Mouse (Mus musculus): ENCODE data around the gene Haao. TPM values are rescaled to one million over a fixed set of nuclear protein-coding genes. Genes with fewer than 3 reads are reported as not detected.
A peak's percentile ranks its signal among the peaks of the same experiment; 100 is the strongest.

Haao gene
- total RNA-seq, 1 experiment from 2014 or later: 226 TPM

DNA sequence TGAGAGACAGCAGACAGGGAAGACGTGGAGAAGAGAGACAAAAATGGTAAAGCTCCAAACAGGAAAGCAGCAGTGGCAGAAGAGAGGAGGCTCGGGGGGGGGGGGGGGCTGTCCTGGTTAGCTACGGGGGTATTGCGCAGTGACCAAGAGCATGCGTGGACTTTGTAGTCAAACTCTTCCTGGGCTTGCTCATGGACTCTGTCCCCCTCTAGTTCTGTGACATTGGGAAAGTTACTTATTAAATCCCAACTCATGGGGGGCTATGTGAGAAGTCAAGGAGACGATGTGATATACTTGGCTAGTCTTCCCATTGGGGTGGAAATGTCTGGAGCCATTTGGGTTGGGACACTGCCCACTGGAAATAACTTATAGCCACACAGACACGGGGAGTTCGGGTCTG, 2.2 kb downstream of the Haao start:
- no peak for ATAC-seq (ENCODE audit: extremely low read depth, insufficient number of reproducible peaks, low FRiP score, poor library complexity, severe bottlenecking)

DNA sequence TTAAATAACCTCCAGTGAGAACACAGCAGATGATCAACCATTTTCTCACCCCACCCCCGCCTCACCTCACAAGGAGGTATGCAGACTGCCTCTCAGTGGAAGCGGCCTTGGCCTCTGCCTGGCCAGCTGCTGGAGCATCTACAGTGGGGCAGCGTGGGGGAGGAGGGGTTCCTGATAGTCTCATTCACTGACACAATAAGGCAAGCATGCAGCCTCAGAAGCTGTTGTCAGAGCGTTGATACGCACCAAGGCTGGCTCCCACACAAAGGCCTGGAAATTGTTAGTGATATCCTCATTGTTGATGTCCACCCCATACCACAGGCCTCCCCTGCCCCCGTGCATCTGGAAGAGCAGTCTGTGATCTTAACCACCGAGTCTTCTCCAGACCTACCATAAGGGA, 4.0 kb downstream of the Haao start:
- ATAC-seq (ENCODE audit: extremely low read depth, insufficient number of reproducible peaks, low FRiP score, poor library complexity, severe bottlenecking): no peak

DNA sequence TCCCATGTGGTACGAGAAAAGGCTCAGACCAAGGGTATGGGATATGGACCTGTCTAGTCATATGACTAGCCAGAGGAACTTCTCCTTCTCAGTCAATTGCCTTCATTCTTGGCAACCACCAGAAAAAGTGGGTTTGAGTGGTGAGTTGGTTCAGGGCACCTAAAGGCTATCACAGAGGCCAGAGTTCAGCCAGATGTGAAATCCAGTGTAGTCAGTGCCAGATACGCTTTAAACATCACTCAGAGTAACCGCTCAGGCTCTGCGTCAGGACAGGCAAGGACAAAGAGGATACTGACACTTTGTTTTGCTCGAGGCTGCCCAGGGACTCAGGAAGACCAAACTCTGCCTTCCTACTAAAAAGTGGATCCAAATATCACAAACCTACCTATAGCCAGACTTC, 6.8 kb downstream of the Haao start:
- ATAC-seq (ENCODE audit: extremely low read depth, insufficient number of reproducible peaks, low FRiP score, poor library complexity, severe bottlenecking): no peak

GRCm38 (mm10) chr17:83839132-83839531, 8.6 kb downstream of the Haao start:
- ATAC-seq (ENCODE audit: extremely low read depth, insufficient number of reproducible peaks, low FRiP score, poor library complexity, severe bottlenecking): no peak

DNA sequence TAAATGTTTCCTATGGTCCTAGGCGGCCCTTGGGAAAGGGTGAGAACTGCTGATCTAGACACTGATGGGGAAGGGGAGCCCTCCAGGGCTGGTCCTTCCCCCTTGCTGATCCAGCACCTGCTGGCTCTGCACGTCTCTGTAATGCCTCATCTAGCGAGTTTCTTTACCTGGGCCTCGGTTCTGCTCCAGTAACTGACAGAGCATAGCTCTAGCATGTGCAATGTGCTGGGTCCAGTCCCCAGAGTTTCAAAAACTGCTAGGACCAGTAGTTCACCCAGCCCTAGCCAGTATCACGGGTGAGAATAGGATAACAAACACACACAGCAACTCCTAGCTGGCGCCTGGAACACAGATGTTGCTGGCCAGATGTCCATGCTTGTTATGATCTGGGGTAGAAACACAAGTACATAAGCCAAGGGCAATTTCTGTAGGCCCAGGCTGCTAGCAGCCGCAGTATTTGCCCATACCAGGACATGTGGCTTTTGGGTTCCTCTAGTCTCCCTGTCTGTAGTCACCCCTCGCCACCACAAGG, 10.0 kb downstream of the Haao start:
- ATAC-seq (ENCODE audit: extremely low read depth, insufficient number of reproducible peaks, low FRiP score, poor library complexity, severe bottlenecking): peak; percentile 16; the same call in 1 of the 2 replicates

DNA sequence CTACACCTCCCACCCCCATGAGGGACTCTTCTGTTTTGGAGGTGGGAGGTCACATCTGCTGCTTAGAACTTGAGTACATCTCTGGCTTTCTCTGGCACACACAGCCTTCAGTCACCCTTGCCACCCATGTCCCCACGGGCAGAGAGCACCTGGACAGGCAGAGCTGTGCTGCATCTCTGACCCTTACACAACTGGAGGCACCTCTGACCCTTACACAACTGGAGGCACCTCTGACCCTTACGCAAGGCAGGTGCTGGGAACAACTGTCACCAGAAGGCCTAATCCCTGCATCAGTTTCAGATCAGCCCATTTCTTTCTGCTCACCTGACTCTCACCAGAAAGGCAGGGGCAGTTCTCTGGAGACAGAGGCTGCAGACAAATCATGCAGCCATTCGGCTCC, 11.7 kb downstream of the Haao start:
- no peak for ATAC-seq (ENCODE audit: extremely low read depth, insufficient number of reproducible peaks, low FRiP score, poor library complexity, severe bottlenecking)

GRCm38 (mm10) chr17:83834120-83834519, 13.6 kb downstream of the Haao start:
- ATAC-seq (ENCODE audit: extremely low read depth, insufficient number of reproducible peaks, low FRiP score, poor library complexity, severe bottlenecking): no peak

GRCm38 (mm10) chr17:83830616-83831292, 17.0 kb downstream of the Haao start:
- ATAC-seq (ENCODE audit: extremely low read depth, insufficient number of reproducible peaks, low FRiP score, poor library complexity, severe bottlenecking): peak; percentile 76

GRCm38 (mm10) chr17:83829356-83829755, 18.4 kb downstream of the Haao start:
- no peak for ATAC-seq (ENCODE audit: extremely low read depth, insufficient number of reproducible peaks, low FRiP score, poor library complexity, severe bottlenecking)

DNA sequence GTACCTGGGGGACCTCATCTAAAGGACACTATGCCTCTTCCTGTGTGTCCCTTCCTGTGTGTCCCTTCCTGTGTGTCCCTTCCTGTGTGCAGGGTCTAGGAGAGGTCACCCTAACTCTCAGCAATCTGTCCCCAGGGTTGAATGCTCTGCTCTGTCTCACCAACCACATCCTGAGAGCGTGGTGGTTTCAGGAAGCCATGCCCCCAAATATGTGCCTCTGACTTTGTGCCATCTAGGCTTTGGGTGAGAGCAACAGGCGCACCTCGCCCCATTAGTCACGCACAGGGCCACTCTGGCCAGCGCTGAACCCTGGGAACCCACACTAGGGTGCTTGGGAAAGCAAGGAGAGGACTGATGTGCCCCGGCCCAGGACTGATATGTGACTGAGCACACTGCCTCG, 23.9 kb downstream of the Haao start:
- ATAC-seq (ENCODE audit: extremely low read depth, insufficient number of reproducible peaks, low FRiP score, poor library complexity, severe bottlenecking): peak; percentile 54; the same call in 1 of the 2 replicates

- no peak for ATAC-seq (ENCODE audit: extremely low read depth, insufficient number of reproducible peaks, low FRiP score, poor library complexity, severe bottlenecking)
Observed at GRCm38 (mm10) chr17:83821876-83822275, 25.9 kb downstream of the Haao start.

GRCm38 (mm10) chr17:83820701-83821100, 27.1 kb downstream of the Haao start:
- no peak for ATAC-seq (ENCODE audit: extremely low read depth, insufficient number of reproducible peaks, low FRiP score, poor library complexity, severe bottlenecking)

GRCm38 (mm10) chr17:83819503-83819902, 28.3 kb downstream of the Haao start:
- no peak for ATAC-seq (ENCODE audit: extremely low read depth, insufficient number of reproducible peaks, low FRiP score, poor library complexity, severe bottlenecking)

GRCm38 (mm10) chr17:83816996-83817395, 30.8 kb downstream of the Haao start:
- ATAC-seq (ENCODE audit: extremely low read depth, insufficient number of reproducible peaks, low FRiP score, poor library complexity, severe bottlenecking): no peak

- no peak for ATAC-seq (ENCODE audit: extremely low read depth, insufficient number of reproducible peaks, low FRiP score, poor library complexity, severe bottlenecking)
Observed at GRCm38 (mm10) chr17:83813050-83813449, 34.7 kb downstream of the Haao start.

DNA sequence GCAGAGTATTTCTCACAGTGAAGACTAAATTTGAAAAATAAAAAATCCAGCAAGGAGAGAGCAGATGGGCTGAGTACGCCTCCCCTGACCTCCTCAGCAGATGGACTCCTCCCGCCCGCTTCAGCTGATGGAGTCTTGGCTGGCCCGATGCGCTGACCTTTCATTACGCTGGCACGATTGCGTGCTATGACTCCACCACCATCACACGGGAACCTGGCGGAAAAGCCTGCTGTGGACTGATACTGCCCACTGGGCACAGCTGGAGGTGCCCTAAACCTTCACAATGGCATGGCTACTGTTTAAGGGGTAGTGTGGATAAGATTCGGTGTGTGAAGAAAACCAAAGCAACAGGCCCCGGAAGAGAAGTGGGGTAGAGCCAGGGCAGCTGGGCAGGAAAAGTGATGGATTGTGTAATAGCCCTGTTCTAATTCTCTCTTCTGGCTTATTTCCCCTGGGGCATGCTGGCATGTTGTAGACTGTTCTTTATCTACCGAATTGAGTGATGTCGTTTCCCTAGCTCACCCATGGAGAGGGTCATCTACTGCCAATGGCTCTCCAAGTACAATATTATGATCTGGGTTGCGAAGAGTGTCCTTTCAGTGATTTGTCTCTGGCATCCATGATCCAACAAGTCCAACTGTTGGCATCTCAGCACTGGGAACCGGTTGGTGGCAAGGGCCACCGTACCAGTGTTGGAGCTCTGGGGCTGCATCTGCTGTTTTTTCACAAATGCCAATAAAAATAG, 35.4 kb downstream of the Haao start:
- ATAC-seq (ENCODE audit: extremely low read depth, insufficient number of reproducible peaks, low FRiP score, poor library complexity, severe bottlenecking): no peak

- no peak for ATAC-seq (ENCODE audit: extremely low read depth, insufficient number of reproducible peaks, low FRiP score, poor library complexity, severe bottlenecking)
Observed at GRCm38 (mm10) chr17:83810285-83810684, 37.5 kb downstream of the Haao start.

- ATAC-seq (ENCODE audit: extremely low read depth, insufficient number of reproducible peaks, low FRiP score, poor library complexity, severe bottlenecking): peak; percentile 31; the same call in 1 of the 2 replicates
Observed at GRCm38 (mm10) chr17:83809197-83809829, 38.5 kb downstream of the Haao start.

DNA sequence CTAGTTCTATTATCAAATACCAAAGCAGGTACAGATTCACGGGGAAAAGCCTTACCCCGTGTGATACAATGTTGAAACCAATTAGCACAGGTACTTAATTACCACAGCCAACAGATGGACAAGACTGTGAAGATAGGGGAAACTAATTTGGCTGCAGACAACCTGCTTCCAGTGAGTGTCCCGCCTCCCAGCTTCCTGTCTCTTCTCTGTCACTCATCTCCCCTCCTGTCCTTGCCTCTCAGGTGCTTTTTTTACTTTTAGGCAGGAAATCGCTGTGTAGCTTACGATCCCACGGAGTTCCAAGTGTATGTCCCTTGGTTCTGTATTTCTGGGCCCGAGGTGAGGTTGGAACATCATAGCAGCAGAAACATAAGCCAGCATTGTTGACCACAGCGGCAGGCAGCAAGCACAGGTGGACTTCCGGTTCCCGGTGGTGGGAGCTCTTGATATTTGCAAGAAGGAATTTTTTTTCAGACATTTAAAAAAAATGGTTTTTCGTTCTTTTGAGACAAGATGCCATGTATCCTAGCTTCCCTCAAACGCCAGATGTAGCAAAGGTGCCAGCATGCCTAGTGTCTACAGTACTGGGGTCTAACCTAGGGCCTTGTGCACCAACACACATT, 39.2 kb downstream of the Haao start:
- ATAC-seq (ENCODE audit: extremely low read depth, insufficient number of reproducible peaks, low FRiP score, poor library complexity, severe bottlenecking): no peak

All from neutrophil, adult 5-6 weeks (primary cell).